Mouse (Mus musculus): ENCODE data around the gene Chchd1. TPM values are rescaled to one million over a fixed set of nuclear protein-coding genes. Genes with fewer than 3 reads are reported as not detected.

Chchd1 gene
- total RNA-seq, 2 experiments from 2014 or later = 82.0 to 94.3 TPM

Small RNA genes lying within 50 kb of the gene (microRNA-seq; reads per million reads assigned to microRNA genes)
- gene Mir6946 = 1.00 reads per million

Other genes starting within 250 kb of the Chchd1 start
- 100 to 1,000 TPM; 108 to 119 TPM for gene Anxa7, start 222.9 kb upstream of the Chchd1 start, total RNA-seq (2021)
- gene Mss51, start 206.1 kb upstream of the Chchd1 start, total RNA-seq (2021) = 1 to 10 TPM in 1 of 2 experiments, under 1 TPM in 1; 0.79 to 1.0 TPM
- 10 to 100 TPM; 66.8 to 67.6 TPM for gene Ppp3cb, start 156.4 kb upstream of the Chchd1 start, total RNA-seq (2021)
- 10 to 100 TPM; 14.1 to 14.6 TPM for gene Usp54, start 61.9 kb upstream of the Chchd1 start, total RNA-seq (2021)
- gene Myoz1, start 46.5 kb upstream of the Chchd1 start, total RNA-seq (2021) = not detected
- under 1 TPM; 0.30 TPM for gene Synpo2l, start 34.7 kb upstream of the Chchd1 start, total RNA-seq (2021)
- 100 to 1,000 TPM; 129 to 143 TPM for gene Sec24c, start 28.7 kb upstream of the Chchd1 start, total RNA-seq (2021)
- 10 to 100 TPM; 17.8 to 21.4 TPM for gene Fut11, start 8.0 kb upstream of the Chchd1 start, total RNA-seq (2021)
- gene Zswim8, start 4.5 kb downstream of the Chchd1 start, total RNA-seq (2021) = 100 to 1,000 TPM in 1 of 2 experiments, 10 to 100 TPM in 1; 97.8 to 135 TPM
- gene Ndst2, start 31.6 kb downstream of the Chchd1 start, total RNA-seq (2021) = 10 to 100 TPM; 24.1 to 26.2 TPM
- gene Camk2g, start 91.1 kb downstream of the Chchd1 start, total RNA-seq (2021) = 10 to 100 TPM; 45.8 to 54.6 TPM
- 10 to 100 TPM; 33.9 to 59.2 TPM for gene Plau, start 133.7 kb downstream of the Chchd1 start, total RNA-seq (2021)
- 100 to 1,000 TPM in 1 of 2 experiments, 10 to 100 TPM in 1; 85.0 to 147 TPM for gene Vcl, start 226.4 kb downstream of the Chchd1 start, total RNA-seq (2021)

All from adrenal gland, postnatal 36 days (tissue).